Mouse (Mus musculus) embryonic facial prominence, embryonic 13.5 days (tissue): ENCODE measurements at regions not wholly inside any gene's neighbourhood (a gene's known extent, or its start where the extent isn't known, plus 50 kb on each side); places are given as distances from the start of the nearest gene placed in this dataset.

ENCODE experiments used
- ATAC-seq: fragments of 200-750 bp; cut with Nextera tagmentation; 2 replicates; pipeline ENCODE4 v1.8.0; 2017; ENCODE audit warnings: low read depth; ENCODE audit not compliant: insufficient number of reproducible peaks, insufficient read depth, low FRiP score, low TSS enrichment
- H3K27ac ChIP-seq: fragments of 300-500 bp; sonication (generic); 2 replicates; pipeline ENCODE4 v1.5.1; 2015; ENCODE audit warnings: moderate library complexity, mild to moderate bottlenecking, inconsistent platforms
- H3K27me3 ChIP-seq: fragments of 300-500 bp; sonication (generic); 2 replicates; pipeline ENCODE4 v1.6.1; 2015; ENCODE audit warnings: mild to moderate bottlenecking, inconsistent platforms
- H3K36me3 ChIP-seq: fragments of 300-500 bp; sonication (generic); 2 replicates; pipeline ENCODE4 v1.6.1; 2015; ENCODE audit warnings: mild to moderate bottlenecking, inconsistent platforms
- H3K4me1 ChIP-seq: fragments of 300-500 bp; sonication (generic); 2 replicates; pipeline ENCODE4 v1.6.1; 2015; ENCODE audit warnings: inconsistent platforms
- H3K4me2 ChIP-seq: fragments of 300-500 bp; sonication (generic); 2 replicates; pipeline ENCODE4 v1.6.1; 2015; ENCODE audit warnings: moderate library complexity, mild to moderate bottlenecking, inconsistent platforms
- H3K4me3 ChIP-seq: fragments of 300-500 bp; sonication (generic); 2 replicates; pipeline ENCODE4 v1.5.1; 2015; ENCODE audit warnings: mild to moderate bottlenecking, inconsistent platforms
- H3K9ac ChIP-seq: fragments of 300-500 bp; sonication (generic); 2 replicates; pipeline ENCODE4 v1.6.1; 2015; ENCODE audit warnings: mild to moderate bottlenecking, inconsistent platforms
- H3K9me3 ChIP-seq: fragments of 300-500 bp; sonication (generic); 2 replicates; pipeline ENCODE4 v1.6.1; 2016; ENCODE audit warnings: inconsistent platforms
- WGBS: fragments of 180-500 bp; shearing (Covaris S2); methylation state at CpG from one replicate; pipeline ENCODE4 v1.1.7; 2015; ENCODE audit warnings: mixed read lengths; 5-methylcytosine and 5-hydroxymethylcytosine counted together

GRCm38 (mm10) chr1:127152840-127153239, 52.0 kb upstream of the Mgat5 start:
- WGBS: 59% methylated on average over 6 of the region's 6 CpGs
- Histone ChIP-seq H3K4me2 (no peak overlapping the region), H3K4me3 (no peak overlapping the region), H3K27ac (no peak overlapping the region), H3K9me3 (no peaks in the 10 kb centered on the region), H3K9ac (no peak overlapping the region), H3K36me3 (no peaks in the 10 kb centered on the region), H3K27me3 (peaks cover 3% of the 10 kb centered on the region; the same call in 1 of the 2 replicates), H3K4me1 (0 out of 2 replicates have a peak, but pooled peaks cover 8% of the 10 kb centered on the region)
- no peak for ATAC-seq

- H3K9ac ChIP-seq: no peak overlapping the region
- no peak overlapping the region for H3K4me3 ChIP-seq
- H3K4me1 ChIP-seq: no peaks in the 10 kb centered on the region
- WGBS: 80% methylated on average over 4 of the region's 4 CpGs
- no peaks in the 10 kb centered on the region for H3K9me3 ChIP-seq
- H3K36me3 ChIP-seq: no peaks in the 10 kb centered on the region
- H3K4me2 ChIP-seq: no peak overlapping the region
- H3K27ac ChIP-seq: no peak overlapping the region
- H3K27me3 ChIP-seq: no peaks in the 10 kb centered on the region
- ATAC-seq: no peak
Observed at GRCm38 (mm10) chr1:127135521-127135920, 69.3 kb upstream of the Mgat5 start.

GRCm38 (mm10) chr1:127131871-127132270, 72.9 kb upstream of the Mgat5 start:
- ATAC-seq: no peak
- Histone ChIP-seq H3K27ac (no peak overlapping the region), H3K4me3 (no peak overlapping the region), H3K27me3 (no peaks in the 10 kb centered on the region), H3K4me1 (no peaks in the 10 kb centered on the region), H3K36me3 (no peaks in the 10 kb centered on the region), H3K9ac (no peak overlapping the region), H3K4me2 (no peak overlapping the region), H3K9me3 (no peaks in the 10 kb centered on the region)
- WGBS: 71% methylated on average over 5 of the region's 5 CpGs

GRCm38 (mm10) chr1:127124862-127125261, 80.0 kb upstream of the Mgat5 start:
- no peak overlapping the region for H3K9ac ChIP-seq
- no peak for ATAC-seq

GRCm38 (mm10) chr1:127118019-127118418, 86.8 kb upstream of the Mgat5 start:
- Histone ChIP-seq H3K27ac (no peak overlapping the region), H3K4me3 (no peak overlapping the region), H3K9me3 (0 out of 2 replicates have a peak, but pooled peaks cover 3% of the 10 kb centered on the region), H3K27me3 (no peaks in the 10 kb centered on the region), H3K9ac (no peak overlapping the region), H3K4me1 (no peaks in the 10 kb centered on the region), H3K36me3 (no peaks in the 10 kb centered on the region), H3K4me2 (no peak overlapping the region)
- 68% methylated on average over 1 of the region's 1 CpGs for WGBS
- ATAC-seq: no peak

More at GRCm38 (mm10) chr1:127124862-127125261, 80.0 kb upstream of the Mgat5 start:
- no peak overlapping the region for H3K4me2 ChIP-seq
- no peaks in the 10 kb centered on the region for H3K9me3 ChIP-seq
- no peaks in the 10 kb centered on the region for H3K4me1 ChIP-seq
- H3K36me3 ChIP-seq: no peaks in the 10 kb centered on the region
- H3K27me3 ChIP-seq: no peaks in the 10 kb centered on the region
- 70% methylated on average over 5 of the region's 5 CpGs for WGBS
- no peak overlapping the region for H3K4me3 ChIP-seq
- H3K27ac ChIP-seq: no peak overlapping the region

- ATAC-seq: no peak
- 53% methylated on average over 5 of the region's 5 CpGs for WGBS
Observed at GRCm38 (mm10) chr1:127107485-127107884, 97.3 kb upstream of the Mgat5 start.

GRCm38 (mm10) chr1:127105861-127106260, 99.0 kb upstream of the Mgat5 start:
- WGBS: 71% methylated on average over 8 of the region's 8 CpGs
- ATAC-seq: no peak

More at GRCm38 (mm10) chr1:127107485-127107884, 97.3 kb upstream of the Mgat5 start:
- H3K36me3 ChIP-seq: no peaks in the 10 kb centered on the region
- no peak overlapping the region for H3K4me3 ChIP-seq
- H3K27me3 ChIP-seq: no peaks in the 10 kb centered on the region
- H3K9ac ChIP-seq: no peak overlapping the region
- peaks cover 4% of the 10 kb centered on the region for H3K4me1 ChIP-seq
- H3K4me2 ChIP-seq: no peak overlapping the region
- no peaks in the 10 kb centered on the region for H3K9me3 ChIP-seq
- no peak overlapping the region for H3K27ac ChIP-seq

GRCm38 (mm10) chr1:127103664-127104063, 101.2 kb upstream of the Mgat5 start:
- 43% methylated on average over 2 of the region's 2 CpGs for WGBS
- Histone ChIP-seq H3K4me1 (peaks cover 4% of the 10 kb centered on the region), H3K36me3 (no peaks in the 10 kb centered on the region), H3K27ac (no peak overlapping the region), H3K9me3 (0 out of 2 replicates have a peak, but pooled peaks cover 5% of the 10 kb centered on the region), H3K27me3 (no peaks in the 10 kb centered on the region), H3K4me3 (no peak overlapping the region), H3K9ac (no peak overlapping the region), H3K4me2 (no peak overlapping the region)
- ATAC-seq: no peak

More at GRCm38 (mm10) chr1:127105861-127106260, 99.0 kb upstream of the Mgat5 start:
- H3K4me3 ChIP-seq: no peak overlapping the region
- H3K9ac ChIP-seq: no peak overlapping the region
- no peaks in the 10 kb centered on the region for H3K27me3 ChIP-seq
- no peak overlapping the region for H3K27ac ChIP-seq
- H3K4me1 ChIP-seq: peaks cover 4% of the 10 kb centered on the region
- H3K9me3 ChIP-seq: 0 out of 2 replicates have a peak, but pooled peaks cover 5% of the 10 kb centered on the region
- no peaks in the 10 kb centered on the region for H3K36me3 ChIP-seq
- H3K4me2 ChIP-seq: no peak overlapping the region

GRCm38 (mm10) chr1:127098871-127099420, 105.9 kb upstream of the Mgat5 start:
- ATAC-seq: no peak
- 0 out of 2 replicates have a peak, but pooled peaks cover 5% of the 10 kb centered on the region for H3K9me3 ChIP-seq

GRCm38 (mm10) chr1:127087616-127088015, 117.2 kb upstream of the Mgat5 start:
- Histone ChIP-seq H3K4me2 (no peak overlapping the region), H3K9ac (no peak overlapping the region), H3K4me1 (no peaks in the 10 kb centered on the region), H3K4me3 (no peak overlapping the region), H3K27me3 (no peaks in the 10 kb centered on the region), H3K9me3 (no peaks in the 10 kb centered on the region), H3K27ac (no peak overlapping the region), H3K36me3 (no peaks in the 10 kb centered on the region)
- no peak for ATAC-seq

More at GRCm38 (mm10) chr1:127098871-127099420, 105.9 kb upstream of the Mgat5 start:
- Histone ChIP-seq H3K4me3 (no peak overlapping the region), H3K9ac (no peak overlapping the region), H3K27me3 (no peaks in the 10 kb centered on the region), H3K4me2 (no peak overlapping the region), H3K4me1 (no peaks in the 10 kb centered on the region), H3K27ac (no peak overlapping the region), H3K36me3 (no peaks in the 10 kb centered on the region)

GRCm38 (mm10) chr1:127085988-127086387, 118.8 kb upstream of the Mgat5 start:
- Histone ChIP-seq H3K36me3 (no peaks in the 10 kb centered on the region), H3K4me3 (no peak overlapping the region), H3K27ac (no peak overlapping the region), H3K27me3 (no peaks in the 10 kb centered on the region), H3K9me3 (no peaks in the 10 kb centered on the region), H3K4me1 (no peaks in the 10 kb centered on the region), H3K9ac (no peak overlapping the region), H3K4me2 (no peak overlapping the region)
- no peak for ATAC-seq
- 85% methylated on average over 4 of the region's 4 CpGs for WGBS

- H3K36me3 ChIP-seq: no peaks in the 10 kb centered on the region
- no peak overlapping the region for H3K4me3 ChIP-seq
- WGBS: 64% methylated on average over 3 of the region's 3 CpGs
- ATAC-seq: no peak
- no peak overlapping the region for H3K27ac ChIP-seq
- H3K27me3 ChIP-seq: no peaks in the 10 kb centered on the region
- H3K4me2 ChIP-seq: no peak overlapping the region
- H3K9me3 ChIP-seq: no peaks in the 10 kb centered on the region
- H3K9ac ChIP-seq: no peak overlapping the region
- H3K4me1 ChIP-seq: no peaks in the 10 kb centered on the region; the same call in 1 of the 2 replicates
Observed at GRCm38 (mm10) chr1:127083761-127084308, 121.0 kb upstream of the Mgat5 start.
